Mouse (Mus musculus) liver, adult 2 months (tissue): ENCODE data around the gene Coro1a. TPM values are rescaled to one million over a fixed set of nuclear protein-coding genes. Genes with fewer than 3 reads are reported as not detected.
"Not testable (repeated sequence)": the region's sequence is repeated elsewhere in the genome, so short reads cannot be mapped to it uniquely, and the experiment has no call there.

Experiments
- DNase-seq: peaks from one replicate; pipeline ENCODE4 v3.0.0-alpha.2; 2011; ENCODE audit warnings: low read depth, low spot score; ENCODE audit errors: extremely low read depth
- H3K27ac ChIP-seq: fragments of 200-500 bp; replicated peaks from 2 replicates; pipeline ENCODE4 v1.5.1; 2012; ENCODE audit warnings: low read depth, mild to moderate bottlenecking, control low read depth, inconsistent platforms, low read length; ENCODE audit not compliant: insufficient read depth
- H3K27me3 ChIP-seq: fragments of 200-500 bp; 2 replicates; pipeline ENCODE4 v1.6.1; 2012; ENCODE audit warnings: mild to moderate bottlenecking, moderate library complexity, low read length, inconsistent platforms; ENCODE audit not compliant: control insufficient read depth, insufficient read depth
- H3K36me3 ChIP-seq: fragments of 200-500 bp; 2 replicates; pipeline ENCODE4 v1.6.1; 2012; ENCODE audit warnings: low read length, inconsistent platforms; ENCODE audit not compliant: control insufficient read depth, insufficient read depth
- H3K4me1 ChIP-seq: fragments of 200-500 bp; 2 replicates; pipeline ENCODE4 v1.6.1; 2011; ENCODE audit warnings: low read length; ENCODE audit not compliant: control insufficient read depth, insufficient read depth
- H3K4me3 ChIP-seq: fragments of 200-500 bp; 2 replicates; pipeline ENCODE4 v1.5.1; 2011; ENCODE audit warnings: low read depth, mild to moderate bottlenecking, control low read depth, low read length, moderate library complexity; ENCODE audit not compliant: insufficient read depth
- H3K79me2 ChIP-seq: fragments of 200-500 bp; 2 replicates; pipeline ENCODE4 v1.6.1; 2012; ENCODE audit warnings: inconsistent platforms, mild to moderate bottlenecking, low read length, moderate library complexity; ENCODE audit not compliant: control insufficient read depth, insufficient read depth
- H3K9ac ChIP-seq: fragments of 200-500 bp; 2 replicates; pipeline ENCODE4 v1.6.1; 2012; ENCODE audit warnings: low read depth, mild to moderate bottlenecking, control low read depth, inconsistent platforms, low read length
- CTCF ChIP-seq: fragments of 200-500 bp; IDR thresholded peaks from 2 replicates; pipeline ENCODE4 v1.5.1; 2011; ENCODE audit warnings: low read depth, low read length, control low read depth
- POLR2A ChIP-seq: fragments of 200-500 bp; IDR thresholded peaks from 2 replicates; pipeline ENCODE4 v1.6.1; 2011; ENCODE audit warnings: low read length, control low read depth; ENCODE audit not compliant: insufficient read depth; ENCODE audit errors: extremely low read depth
- WGBS: fragments of 180-500 bp; shearing (Covaris S2); methylation state at CpG from one replicate; pipeline ENCODE4 v1.1.7; 2018; 5-methylcytosine and 5-hydroxymethylcytosine counted together
- polyA plus RNA-seq: library from polyadenylated mRNA; depleted of rRNA; stranded (reverse); fragments of >200 nt; gene quantifications from 2 replicates; pipeline ENCODE4 v1.2.3, GENCODE M21; 2012
- total RNA-seq: library from RNA; depleted of rRNA; stranded (reverse); fragments of >200 nt; gene quantifications from 2 replicates; pipeline ENCODE4 v1.2.3, GENCODE M21; 2014

Coro1a gene
- total and polyA plus RNA-seq, 2 experiments: 7.7 to 22.7 TPM

- TF ChIP-seq POLR2A: no peak
- 57% methylated on average over 8 of the region's 8 CpGs for WGBS
- H3K27me3 ChIP-seq: no peaks in the 10 kb centered on the region
Measured at GRCm38 (mm10) chr7:126736122-126736521, 28.5 kb upstream of the Coro1a start.

DNA sequence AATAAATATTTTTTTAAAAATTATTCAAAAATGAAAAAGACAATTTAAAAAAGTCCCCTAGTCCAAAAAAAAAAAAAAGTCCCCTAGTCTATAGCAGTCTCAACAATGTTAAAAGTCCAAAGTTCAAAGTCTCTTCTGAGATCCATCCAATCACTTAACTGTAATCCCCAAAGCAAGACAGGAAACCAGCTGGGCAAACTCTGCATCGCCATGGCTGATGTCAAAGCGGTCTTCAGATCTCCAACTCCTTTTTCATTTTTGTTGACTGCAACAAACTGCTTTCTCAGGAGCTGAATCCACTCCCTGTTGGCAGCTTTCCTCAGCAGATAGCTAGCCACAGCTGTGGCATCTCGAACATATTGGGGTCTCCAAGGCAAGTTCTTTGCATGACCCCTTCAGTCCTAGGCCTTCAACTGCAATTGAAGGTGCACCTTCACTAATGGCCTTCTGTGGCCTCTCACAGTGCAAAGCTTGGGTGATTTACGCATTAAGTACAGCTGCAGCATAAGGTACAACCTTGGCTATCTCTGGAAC lies 22.7 kb upstream of the Coro1a start:
- WGBS: 70% methylated on average over 4 of the region's 4 CpGs
- not testable (repeated sequence) for H3K27ac ChIP-seq, H3K9ac ChIP-seq, H3K4me3 ChIP-seq, H3K36me3 ChIP-seq, H3K79me2 ChIP-seq, H3K27me3 ChIP-seq, DNase-seq, H3K4me1 ChIP-seq

More at GRCm38 (mm10) chr7:126736122-126736521, 28.5 kb upstream of the Coro1a start:
- H3K27ac ChIP-seq: no peak overlapping the region
- no peaks in the 10 kb centered on the region; the same call in 1 of the 2 replicates for H3K4me1 ChIP-seq
- no peak overlapping the region for H3K4me3 ChIP-seq
- DNase-seq: no peak
- H3K36me3 ChIP-seq: no peaks in the 10 kb centered on the region
- H3K9ac ChIP-seq: no peak overlapping the region
- H3K79me2 ChIP-seq: no peaks in the 10 kb centered on the region

DNA sequence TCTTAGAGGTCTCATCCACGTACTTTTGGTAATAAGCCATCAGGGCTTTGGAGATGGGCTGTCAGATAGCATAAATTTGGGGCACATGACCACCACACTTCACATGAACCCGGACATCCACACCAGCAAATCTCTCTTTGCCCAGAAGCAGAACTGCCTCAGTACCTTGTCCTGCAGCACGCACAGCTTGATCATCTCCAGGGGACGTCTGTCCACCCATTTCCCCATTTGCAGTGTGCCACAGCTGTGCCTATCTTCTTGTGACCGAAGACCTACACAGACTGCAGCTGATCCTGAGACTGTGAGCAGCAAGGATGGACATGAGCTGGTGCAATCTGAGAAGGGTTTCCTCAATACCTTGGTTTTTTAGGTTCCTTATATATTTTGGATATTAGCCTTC lies 18.1 kb upstream of the Coro1a start:
- Histone ChIP-seq H3K4me3 (no peak overlapping the region), H3K27me3 (no peaks in the 10 kb centered on the region), H3K4me1 (no peaks in the 10 kb centered on the region; the same call in 1 of the 2 replicates), H3K79me2 (no peaks in the 10 kb centered on the region), H3K9ac (no peak overlapping the region), H3K36me3 (no peaks in the 10 kb centered on the region), H3K27ac (no peak overlapping the region)
- no peak for DNase-seq
- WGBS: 78% methylated on average over 5 of the region's 5 CpGs
- TF ChIP-seq CTCF (no peak), POLR2A (no peak)

DNA sequence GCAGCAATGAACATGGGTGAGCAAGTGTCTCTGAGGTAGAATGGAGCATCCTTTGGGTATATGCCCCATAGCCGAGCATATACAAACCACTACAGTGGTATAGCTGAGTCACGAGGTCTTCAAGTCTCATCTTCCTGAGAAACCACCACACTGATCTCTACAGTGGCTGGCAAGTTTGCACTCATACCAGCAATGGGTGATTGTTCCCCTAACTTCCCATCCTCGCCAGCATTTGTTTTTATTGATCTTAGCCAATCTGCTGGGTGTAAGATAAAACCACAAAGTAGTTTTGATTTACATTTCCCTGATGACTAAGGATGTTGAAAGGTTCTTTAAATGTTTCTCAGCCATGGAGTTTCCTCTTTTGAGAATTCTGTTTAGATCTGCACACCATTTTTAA lies 17.5 kb upstream of the Coro1a start:
- WGBS: 75% methylated on average over 3 of the region's 3 CpGs
- no peak for TF ChIP-seq CTCF
- no peak for TF ChIP-seq POLR2A
- no peaks in the 10 kb centered on the region for H3K4me1 ChIP-seq
- H3K4me3 ChIP-seq: no peak overlapping the region
- H3K36me3 ChIP-seq: no peaks in the 10 kb centered on the region
- no peak overlapping the region for H3K9ac ChIP-seq
- no peaks in the 10 kb centered on the region for H3K27me3 ChIP-seq
- no peak overlapping the region for H3K27ac ChIP-seq
- H3K79me2 ChIP-seq: no peaks in the 10 kb centered on the region
- DNase-seq: no peak

- TF ChIP-seq CTCF: no peak
- no peak for TF ChIP-seq POLR2A
- Histone ChIP-seq H3K4me1 (no peaks in the 10 kb centered on the region), H3K36me3 (no peaks in the 10 kb centered on the region), H3K4me3 (no peak overlapping the region), H3K27me3 (no peaks in the 10 kb centered on the region), H3K9ac (no peak overlapping the region), H3K27ac (no peak overlapping the region), H3K79me2 (no peaks in the 10 kb centered on the region)
- WGBS: 88% methylated on average over 13 of the region's 13 CpGs
- no peak for DNase-seq
Measured at GRCm38 (mm10) chr7:126721635-126722034, 14.0 kb upstream of the Coro1a start.

GRCm38 (mm10) chr7:126718787-126719337 lies 11.3 kb upstream of the Coro1a start:
- WGBS: 93% methylated on average over 5 of the region's 5 CpGs
- H3K9ac ChIP-seq: no peak overlapping the region
- no peaks in the 10 kb centered on the region for H3K27me3 ChIP-seq
- H3K4me3 ChIP-seq: no peak overlapping the region
- TF ChIP-seq POLR2A (no peak), CTCF (peak; percentile 41)
- no peak overlapping the region for H3K27ac ChIP-seq
- H3K4me1 ChIP-seq: no peaks in the 10 kb centered on the region
- H3K36me3 ChIP-seq: no peaks in the 10 kb centered on the region
- H3K79me2 ChIP-seq: no peaks in the 10 kb centered on the region
- DNase-seq: no peak
